Mouse (Mus musculus) neutrophil, adult 5-6 weeks (primary cell): ENCODE results near the gene Gm26938. TPM values are rescaled to one million over a fixed set of nuclear protein-coding genes. Genes with fewer than 3 reads are reported as not detected.

ENCODE experiments used
- ATAC-seq: fragments of 151-379, 151-347 bp; 2 replicates; pipeline ENCODE4 v1.8.0; 2017; ENCODE audit warnings: mild to moderate bottlenecking, moderate TSS enrichment; ENCODE audit not compliant: insufficient number of reproducible peaks, poor library complexity, low FRiP score, severe bottlenecking; ENCODE audit errors: extremely low read depth
- total RNA-seq: library from RNA; stranded (forward); fragments of 200-1000 nt; gene quantifications from 2 replicates; pipeline ENCODE4 v1.2.3, GENCODE M21; 2017

Gene Gm26938
- total RNA-seq, 1 experiment from 2014 or later = not detected

DNA sequence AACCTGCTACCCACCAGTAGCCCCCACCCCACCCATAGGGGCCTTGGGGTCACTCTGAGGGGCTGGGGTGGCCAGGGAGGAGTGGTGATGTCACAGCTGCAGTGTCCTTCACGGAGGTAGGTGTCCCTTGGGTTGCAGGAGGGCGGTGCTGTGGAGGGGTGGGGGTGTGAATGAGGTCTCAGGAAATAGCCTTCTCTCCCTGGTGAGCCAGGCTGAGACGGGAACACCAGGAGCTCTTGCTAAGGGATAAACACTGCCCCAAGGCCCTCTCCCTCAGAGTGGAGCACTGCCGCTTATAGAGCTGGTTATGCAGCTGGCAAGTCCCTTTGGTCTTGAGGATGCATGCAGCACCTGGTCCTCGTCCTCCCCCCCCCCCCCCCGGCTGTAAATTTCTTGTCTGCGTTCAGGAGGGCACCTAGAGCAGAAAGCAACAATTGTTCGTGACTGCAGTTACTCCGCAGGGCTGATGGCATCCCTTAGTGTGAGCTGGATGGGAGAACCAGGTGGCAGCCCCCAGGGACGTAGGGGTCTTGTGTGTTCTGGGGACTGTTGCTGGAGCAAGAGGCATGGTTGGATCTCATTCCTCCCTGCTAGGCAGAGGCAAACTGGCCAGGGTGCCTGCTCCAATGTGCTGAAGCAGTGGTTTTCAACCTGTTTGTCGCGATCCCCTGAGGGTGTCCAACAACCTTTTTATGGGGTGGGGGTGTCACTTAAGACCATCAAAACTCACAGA is 27.9 kb downstream of the Gm26938 start:
- no peak for ATAC-seq

DNA sequence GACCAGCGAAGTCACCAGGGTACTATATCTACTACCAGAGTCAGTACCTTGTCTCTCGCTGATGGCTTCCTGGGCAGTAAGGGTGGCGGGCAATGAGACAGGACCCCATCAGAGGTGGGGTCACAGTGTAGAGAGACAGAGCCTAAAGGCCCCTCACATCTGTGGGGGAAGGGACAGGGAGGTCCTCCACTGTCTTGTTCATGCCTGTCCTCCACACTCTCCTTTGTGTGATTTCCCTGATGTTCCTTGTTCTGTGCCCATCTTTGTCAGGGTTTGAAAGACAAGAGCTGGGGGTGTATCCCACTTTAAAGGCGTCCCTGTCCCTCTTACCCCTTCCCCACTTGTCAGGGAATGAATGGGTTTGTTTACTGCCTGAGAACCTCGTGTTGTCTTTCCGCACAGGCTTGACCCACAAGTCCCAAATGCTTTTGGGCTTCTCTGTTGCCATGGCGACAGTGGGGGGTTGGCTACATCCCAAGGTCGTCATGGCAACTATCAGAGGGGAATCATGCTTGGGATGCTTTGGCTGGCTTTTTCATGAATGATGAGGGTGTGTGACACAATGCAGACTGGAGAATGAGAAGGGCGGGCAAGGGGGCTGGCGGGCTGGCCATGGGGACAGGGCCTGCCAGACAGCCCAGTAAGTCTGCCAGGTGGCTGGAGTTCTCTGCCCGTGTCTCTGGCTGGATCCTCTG is 28.6 kb downstream of the Gm26938 start:
- no peak for ATAC-seq

- ATAC-seq = no peak
Measured at GRCm38 (mm10) chr5:139796900-139797299, 29.3 kb downstream of the Gm26938 start.

GRCm38 (mm10) chr5:139796001-139796620 is 30.1 kb downstream of the Gm26938 start:
- no peak for ATAC-seq

- ATAC-seq = peak; percentile 22; the same call in 1 of the 2 replicates
Measured at GRCm38 (mm10) chr5:139794938-139795337, 31.3 kb downstream of the Gm26938 start.

GRCm38 (mm10) chr5:139794137-139794536 is 32.1 kb downstream of the Gm26938 start:
- ATAC-seq = no peak

- peak; percentile 5; the same call in 1 of the 2 replicates for ATAC-seq
Measured at GRCm38 (mm10) chr5:139793338-139794089, 32.7 kb downstream of the Gm26938 start.

GRCm38 (mm10) chr5:139792966-139793337 is 33.3 kb downstream of the Gm26938 start:
- ATAC-seq = no peak

GRCm38 (mm10) chr5:139792159-139792775 is 33.9 kb downstream of the Gm26938 start:
- ATAC-seq = no peak

DNA sequence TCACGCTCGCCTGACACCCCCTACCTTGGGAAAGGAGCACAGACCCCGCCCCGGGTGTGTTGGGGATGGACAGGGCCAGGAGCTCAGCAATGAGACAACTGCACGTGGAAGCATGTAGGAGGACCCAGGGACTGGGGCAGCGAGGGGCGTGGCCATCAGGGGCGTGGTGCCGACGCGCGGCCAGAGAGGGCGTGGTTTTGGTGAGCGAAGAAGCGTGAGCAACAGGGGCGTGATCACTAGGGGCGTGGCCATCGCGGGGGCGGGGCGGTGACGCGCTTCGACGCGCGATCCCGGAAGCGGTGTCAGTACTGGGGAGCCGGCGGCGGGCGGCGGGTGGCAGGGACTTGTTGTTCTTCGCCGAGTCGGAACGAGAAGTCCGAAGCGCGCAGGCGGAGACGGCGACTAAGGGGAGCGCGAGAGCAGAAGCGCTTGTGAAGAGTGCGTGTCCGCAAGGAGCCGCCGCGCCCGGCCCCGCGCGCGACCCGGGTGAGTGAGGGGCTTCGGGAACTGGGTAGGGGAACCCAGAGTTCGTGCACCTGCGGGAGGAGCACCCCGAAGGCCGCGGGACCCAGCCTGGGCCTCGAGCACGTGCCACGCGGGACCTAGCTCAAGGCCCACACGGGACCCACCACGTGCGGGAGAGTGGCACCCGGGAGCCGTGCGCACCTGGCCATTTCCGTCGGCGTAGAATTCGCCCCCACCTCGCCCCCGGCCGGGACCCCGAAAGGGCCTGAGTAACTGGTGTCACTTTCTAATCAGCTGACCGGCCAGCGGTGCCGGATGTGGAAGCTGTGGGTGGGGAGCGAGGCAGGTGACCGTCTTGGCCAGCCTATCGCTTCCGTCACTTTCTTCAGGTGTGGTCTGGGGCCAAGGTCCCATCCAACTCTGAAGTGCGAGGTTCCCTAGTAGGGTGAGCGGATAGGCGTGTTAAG is 34.7 kb downstream of the Gm26938 start, which contains the start of gene Mafk:
Mafk (plus strand) TSS at position 287 of the 932 bp plus-strand sequence.
- peak; percentile 75 for ATAC-seq

GRCm38 (mm10) chr5:139789466-139789865 is 36.7 kb downstream of the Gm26938 start:
- no peak for ATAC-seq

- no peak for ATAC-seq
Measured at GRCm38 (mm10) chr5:139781406-139781805, 44.8 kb downstream of the Gm26938 start.

DNA sequence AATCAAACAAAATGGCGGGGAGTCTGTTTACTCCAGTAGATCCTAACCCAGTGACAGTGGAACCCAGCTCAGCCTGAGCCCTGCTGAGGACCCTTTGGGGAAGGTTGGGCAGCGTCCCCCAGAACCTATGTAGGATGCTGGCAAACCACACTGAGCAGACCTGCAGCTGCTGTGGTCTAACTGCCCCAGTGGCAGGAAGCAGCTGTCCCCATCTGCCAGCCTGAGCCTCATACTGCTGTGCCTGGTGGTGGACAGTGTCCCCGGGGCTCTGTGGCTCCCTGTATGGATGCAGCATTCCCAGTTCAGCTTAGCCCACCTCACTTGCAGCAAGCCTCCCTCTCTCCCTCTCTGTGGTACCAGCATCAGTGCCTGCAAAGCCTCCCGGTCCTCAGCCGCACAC is 49.2 kb downstream of the Gm26938 start:
- ATAC-seq = no peak

DNA sequence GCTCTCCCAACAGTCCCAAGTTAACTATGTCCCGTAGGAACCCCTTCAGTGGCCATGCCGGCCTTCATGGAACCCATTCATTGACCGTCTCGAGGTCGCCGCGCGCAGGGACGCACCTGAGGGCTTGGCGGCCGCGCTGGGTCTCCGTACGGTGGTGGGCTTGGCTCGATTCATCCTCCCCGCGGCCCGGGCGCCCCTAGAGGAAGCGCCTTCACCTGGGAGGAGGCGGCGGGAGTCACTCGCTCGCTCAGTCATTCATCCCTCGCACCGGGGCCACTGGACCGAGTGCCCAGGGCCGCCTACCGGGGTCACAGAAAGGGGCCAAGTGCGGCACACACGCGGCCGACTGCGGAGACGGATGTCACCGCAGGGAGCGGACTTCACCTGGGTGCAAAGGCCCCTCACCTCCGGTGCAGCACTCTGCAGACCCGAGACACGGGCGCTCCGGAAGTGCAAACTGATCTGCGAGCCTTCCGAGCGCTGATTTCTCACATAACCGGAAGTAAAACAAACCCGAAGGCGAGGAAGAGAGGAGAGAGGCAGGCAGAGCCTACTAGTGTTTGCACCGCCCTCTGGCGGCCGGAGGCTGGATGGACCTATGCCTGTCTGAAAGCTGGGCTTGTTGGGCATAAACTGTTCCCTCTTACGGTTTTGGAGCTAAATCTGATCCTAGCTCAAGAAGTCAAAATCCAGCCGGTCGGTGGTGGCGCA is 50.8 kb downstream of the Gm26938 start, which contains the start of gene Ints1:
Ints1 (minus strand) TSS at position 459 of the 711 bp plus-strand sequence.
- ATAC-seq = peak; percentile 94

DNA sequence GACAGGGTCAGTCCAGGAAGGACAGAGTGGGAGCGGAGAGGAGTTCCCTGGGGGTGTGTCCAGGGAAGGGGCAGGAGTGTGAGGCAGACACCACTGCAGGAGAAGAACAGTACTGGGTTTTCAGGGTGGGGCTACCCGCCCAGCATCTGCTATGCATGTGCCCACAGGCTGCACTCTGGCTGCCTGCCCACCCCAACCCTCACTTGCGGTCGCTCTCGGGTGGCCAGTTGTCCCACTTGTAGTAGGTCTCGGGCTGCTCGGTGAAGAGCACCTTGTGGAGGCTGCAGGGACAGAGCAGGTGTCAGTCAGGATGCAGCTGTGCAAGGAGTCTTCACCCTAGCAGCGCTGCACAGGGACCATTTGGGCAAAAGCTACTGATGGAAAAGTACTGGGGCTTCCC is 58.0 kb downstream of the Gm26938 start:
- ATAC-seq = no peak

DNA sequence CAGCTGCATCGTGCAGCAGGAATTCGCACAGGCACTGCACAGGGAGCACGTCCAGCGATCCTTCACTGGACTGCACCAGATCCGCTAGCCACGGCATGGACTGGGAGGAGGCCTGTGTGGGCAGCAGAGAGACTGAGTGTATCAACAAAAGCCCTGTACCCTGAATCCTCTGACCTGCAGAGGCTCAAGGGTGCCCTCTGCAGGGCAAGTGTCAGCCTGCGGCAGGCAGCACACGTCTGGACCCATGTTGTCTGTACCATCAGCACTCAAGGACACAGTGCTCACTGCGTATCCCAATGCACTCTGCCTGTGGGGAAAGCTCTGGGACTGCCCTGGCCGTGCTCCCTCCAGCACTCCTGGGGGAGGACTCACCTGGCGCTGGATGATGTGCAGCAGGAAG is 61.9 kb downstream of the Gm26938 start:
- no peak for ATAC-seq

DNA sequence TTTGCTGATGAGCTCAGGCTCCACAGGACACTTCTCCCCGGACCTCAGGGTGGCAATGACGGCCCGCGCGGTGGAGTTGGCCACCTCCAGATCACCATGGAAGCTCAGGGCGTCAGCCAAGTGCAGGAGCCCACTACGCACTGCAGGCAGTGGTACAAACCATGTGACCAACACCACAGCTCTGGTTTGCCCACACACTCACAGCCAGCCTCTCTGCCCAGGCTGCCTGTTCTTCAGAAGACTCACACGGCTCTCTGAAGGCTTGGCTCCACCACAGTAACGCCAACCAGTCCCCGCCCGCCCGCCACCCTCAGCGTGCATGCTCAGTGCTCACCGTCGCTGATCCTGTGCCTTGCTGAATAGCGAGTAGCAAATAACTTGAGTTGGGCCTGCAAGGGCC is 68.1 kb downstream of the Gm26938 start:
- ATAC-seq = no peak
